Mouse (Mus musculus) kidney, adult 2 months (tissue): ENCODE measurements around the gene Pter.

ENCODE experiments used
- CTCF ChIP-seq: fragments of 200-500 bp; conservative IDR thresholded peaks from 2 replicates; pipeline ENCODE4 v1.5.1; 2011; ENCODE audit warnings: low read depth, mild to moderate bottlenecking, control low read depth, low read length, moderate library complexity, mixed read lengths; ENCODE audit not compliant: insufficient read depth, insufficient read length
- POLR2A ChIP-seq: fragments of 200-500 bp; IDR thresholded peaks from one replicate; pipeline ENCODE4 v1.6.1; 2011; ENCODE audit warnings: low read depth, low read length, control low read depth

DNA sequence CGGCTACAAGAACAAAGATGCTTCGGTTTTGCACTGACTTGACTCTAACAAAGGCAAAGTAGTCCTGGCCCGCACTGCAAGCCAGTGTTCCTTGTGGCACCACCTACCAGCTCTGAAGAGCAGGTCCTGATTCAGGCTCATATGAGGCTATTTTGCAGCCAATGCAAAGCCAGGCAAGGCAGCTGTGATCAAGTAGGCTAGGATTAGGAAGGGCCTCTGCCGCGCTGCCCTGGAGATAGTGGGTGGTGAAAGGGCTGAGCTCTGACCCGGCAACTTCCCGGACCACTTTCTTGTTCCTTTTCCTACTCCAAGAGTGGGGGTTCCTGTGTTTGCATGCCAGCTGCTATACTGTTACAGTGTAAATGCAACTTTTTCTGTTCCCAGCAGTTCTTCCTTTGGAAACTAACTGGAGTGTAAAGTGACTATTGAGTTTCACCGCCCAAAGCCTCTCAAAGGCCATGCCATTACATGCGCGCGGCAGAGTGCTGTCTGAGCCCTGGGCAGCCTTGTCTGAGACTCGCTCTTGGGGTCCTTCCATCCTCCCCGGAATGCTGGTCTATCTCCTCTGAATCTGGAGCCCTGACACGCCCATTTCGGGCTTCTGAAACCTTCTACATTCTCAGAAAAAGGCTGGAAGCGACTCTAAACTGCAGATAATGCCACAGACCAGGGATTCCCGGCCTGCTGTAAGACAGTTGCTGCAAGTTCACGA is 85.6 kb downstream of the Pter start:
- TF ChIP-seq CTCF (no peak), POLR2A (no peak)
